Mouse (Mus musculus) liver, adult 2 months (tissue): ENCODE measurements at regions not wholly inside any gene's neighbourhood (a gene's known extent, or its start where the extent isn't known, plus 50 kb on each side); places are given as distances from the start of the nearest gene placed in this dataset.
A peak's percentile ranks its signal among the peaks of the same experiment; 100 is the strongest.

Experiments
- DNase-seq: peaks from one replicate; pipeline ENCODE4 v3.0.0-alpha.2; 2011; ENCODE audit warnings: low read depth, low spot score; ENCODE audit errors: extremely low read depth
- H3K27ac ChIP-seq: fragments of 200-500 bp; replicated peaks from 2 replicates; pipeline ENCODE4 v1.5.1; 2012; ENCODE audit warnings: low read depth, mild to moderate bottlenecking, control low read depth, inconsistent platforms, low read length; ENCODE audit not compliant: insufficient read depth
- H3K27me3 ChIP-seq: fragments of 200-500 bp; 2 replicates; pipeline ENCODE4 v1.6.1; 2012; ENCODE audit warnings: mild to moderate bottlenecking, moderate library complexity, low read length, inconsistent platforms; ENCODE audit not compliant: control insufficient read depth, insufficient read depth
- H3K36me3 ChIP-seq: fragments of 200-500 bp; 2 replicates; pipeline ENCODE4 v1.6.1; 2012; ENCODE audit warnings: low read length, inconsistent platforms; ENCODE audit not compliant: control insufficient read depth, insufficient read depth
- H3K4me1 ChIP-seq: fragments of 200-500 bp; 2 replicates; pipeline ENCODE4 v1.6.1; 2011; ENCODE audit warnings: low read length; ENCODE audit not compliant: control insufficient read depth, insufficient read depth
- H3K4me3 ChIP-seq: fragments of 200-500 bp; 2 replicates; pipeline ENCODE4 v1.5.1; 2011; ENCODE audit warnings: low read depth, mild to moderate bottlenecking, control low read depth, low read length, moderate library complexity; ENCODE audit not compliant: insufficient read depth
- H3K79me2 ChIP-seq: fragments of 200-500 bp; 2 replicates; pipeline ENCODE4 v1.6.1; 2012; ENCODE audit warnings: inconsistent platforms, mild to moderate bottlenecking, low read length, moderate library complexity; ENCODE audit not compliant: control insufficient read depth, insufficient read depth
- H3K9ac ChIP-seq: fragments of 200-500 bp; 2 replicates; pipeline ENCODE4 v1.6.1; 2012; ENCODE audit warnings: low read depth, mild to moderate bottlenecking, control low read depth, inconsistent platforms, low read length
- CTCF ChIP-seq: fragments of 200-500 bp; IDR thresholded peaks from 2 replicates; pipeline ENCODE4 v1.5.1; 2011; ENCODE audit warnings: low read depth, low read length, control low read depth
- POLR2A ChIP-seq: fragments of 200-500 bp; IDR thresholded peaks from 2 replicates; pipeline ENCODE4 v1.6.1; 2011; ENCODE audit warnings: low read length, control low read depth; ENCODE audit not compliant: insufficient read depth; ENCODE audit errors: extremely low read depth
- WGBS: fragments of 180-500 bp; shearing (Covaris S2); methylation state at CpG from one replicate; pipeline ENCODE4 v1.1.7; 2018; 5-methylcytosine and 5-hydroxymethylcytosine counted together

DNA sequence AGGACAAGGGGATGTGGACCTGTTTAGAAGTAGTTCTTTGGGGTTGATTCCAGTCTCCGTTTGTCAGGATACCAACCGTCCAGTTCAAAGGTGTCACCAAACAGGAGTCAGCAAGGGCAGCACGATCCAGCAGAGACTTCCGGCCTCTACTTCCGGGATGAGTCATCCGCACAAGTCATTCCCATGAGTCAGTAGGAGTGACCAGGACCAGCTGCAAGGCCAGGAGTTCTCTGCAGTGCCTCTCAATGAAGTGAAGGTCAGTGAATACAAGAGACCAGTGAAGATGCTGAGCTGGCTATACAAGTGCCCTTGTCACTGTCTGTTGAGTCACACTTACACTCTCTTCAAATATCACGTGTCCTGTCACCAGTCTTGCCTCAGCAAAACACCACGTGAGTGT is 272.8 kb upstream of the Cntnap4 start:
- Histone ChIP-seq H3K36me3 (no peaks in the 10 kb centered on the region), H3K79me2 (no peaks in the 10 kb centered on the region), H3K27ac (no peak overlapping the region), H3K4me3 (no peak overlapping the region), H3K4me1 (no peaks in the 10 kb centered on the region), H3K9ac (no peak overlapping the region), H3K27me3 (no peaks in the 10 kb centered on the region)
- 74% methylated on average over 8 of the region's 8 CpGs for WGBS
- no peak for TF ChIP-seq POLR2A
- no peak for DNase-seq

DNA sequence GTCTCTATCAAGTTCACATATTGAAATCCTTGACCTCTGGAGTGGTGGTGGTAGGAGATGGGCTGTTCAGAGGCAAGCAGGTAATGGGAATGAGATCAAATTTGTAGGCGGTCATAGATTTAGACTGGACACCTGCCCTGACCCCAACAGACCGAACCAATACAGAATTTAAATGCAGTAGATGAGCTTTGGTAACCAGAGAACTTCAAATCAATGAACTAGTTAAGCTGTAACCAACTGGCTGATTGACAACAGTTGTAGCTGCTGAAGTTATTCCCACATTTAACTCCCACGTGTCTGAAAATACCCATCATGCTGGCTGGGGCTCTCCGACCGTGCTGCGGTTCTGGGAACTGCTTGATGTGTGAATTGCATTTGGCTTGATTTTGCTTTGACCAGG is 268.5 kb upstream of the Gm6793 start:
- peak; percentile 62 for DNase-seq
- Histone ChIP-seq H3K4me1 (no peaks in the 10 kb centered on the region), H3K4me3 (no peak overlapping the region), H3K9ac (no peak overlapping the region), H3K79me2 (no peaks in the 10 kb centered on the region), H3K36me3 (no peaks in the 10 kb centered on the region), H3K27ac (no peak overlapping the region), H3K27me3 (no peaks in the 10 kb centered on the region)
- 35% methylated on average over 6 of the region's 6 CpGs for WGBS
- TF ChIP-seq CTCF (no peak), POLR2A (no peak)

DNA sequence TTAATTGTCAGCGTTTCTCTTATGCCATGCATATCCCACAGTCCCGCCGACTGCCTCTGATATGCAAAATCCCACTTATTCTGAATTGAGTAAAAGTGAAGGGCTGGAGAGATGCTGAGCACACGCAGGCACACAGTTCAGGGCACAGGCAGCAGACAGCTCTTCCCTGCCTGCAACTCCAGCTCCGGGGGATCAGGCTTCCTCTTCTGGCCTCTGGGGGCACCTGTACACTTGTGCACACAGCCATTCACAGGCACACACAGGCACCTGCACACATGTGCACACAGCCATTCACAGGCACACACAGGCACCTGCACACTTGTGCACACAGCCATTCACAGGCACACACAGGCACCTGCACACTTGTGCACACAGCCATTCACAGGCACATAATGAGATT is 254.8 kb upstream of the Gm6793 start:
- TF ChIP-seq CTCF, result no peak
- Histone ChIP-seq H3K4me3 (no peak overlapping the region), H3K79me2 (no peaks in the 10 kb centered on the region), H3K27ac (no peak overlapping the region), H3K9ac (no peak overlapping the region), H3K27me3 (no peaks in the 10 kb centered on the region), H3K36me3 (no peaks in the 10 kb centered on the region), H3K4me1 (no peaks in the 10 kb centered on the region)
- DNase-seq, result no peak
- 76% methylated on average over 5 of the region's 5 CpGs for whole genome bisulfite sequencing

DNA sequence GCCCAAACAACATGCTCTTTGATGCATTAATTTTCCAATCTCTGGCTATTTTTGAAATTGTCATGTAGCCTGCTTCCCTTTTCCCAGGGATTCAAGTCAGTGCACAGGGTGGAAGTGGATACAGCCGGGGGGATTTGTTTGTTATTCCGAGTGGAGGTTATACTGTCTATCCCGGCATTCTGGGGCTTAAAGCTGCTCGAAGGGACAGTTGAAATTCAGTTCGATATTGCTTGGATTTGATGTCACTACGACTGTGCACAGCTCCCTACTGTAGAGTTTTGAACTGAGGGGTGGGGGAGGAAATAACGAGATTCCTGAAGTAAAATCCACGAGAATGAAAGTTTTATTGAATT is 254.4 kb upstream of the Gm6793 start:
- WGBS, result 67% methylated on average over 8 of the region's 8 CpGs
- no peak overlapping the region for H3K9ac ChIP-seq

DNA sequence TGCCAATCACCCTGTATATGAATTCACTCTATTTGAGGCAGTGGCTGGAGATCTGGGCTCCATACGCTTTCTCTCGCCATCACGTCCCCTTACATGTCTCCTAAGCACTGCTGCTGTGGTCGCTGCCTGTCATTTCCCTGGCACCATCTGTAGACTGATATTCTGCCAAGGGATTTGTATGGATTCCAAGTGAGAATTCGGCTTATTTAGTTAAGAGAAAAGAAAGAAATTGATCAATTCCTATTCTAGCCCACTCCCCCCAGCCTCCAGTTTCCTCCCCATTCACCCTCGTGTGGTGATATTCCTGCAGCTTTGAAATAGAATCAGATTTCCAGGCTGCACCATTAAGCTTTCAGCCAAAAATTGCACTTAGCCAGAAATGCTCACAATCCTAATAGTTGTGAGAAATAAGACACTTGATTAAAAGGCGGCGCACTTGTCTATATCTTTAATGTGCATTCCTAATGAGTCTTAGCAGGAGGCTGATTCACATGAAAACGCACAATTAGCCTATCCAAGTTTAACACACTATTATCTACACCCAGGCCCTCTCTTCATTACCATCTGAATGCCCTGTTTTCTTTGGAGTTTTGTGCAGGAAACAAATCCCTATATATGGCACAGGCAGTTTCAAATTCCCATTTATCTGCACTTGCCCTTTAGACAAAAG is 253.8 kb upstream of the Gm6793 start:
- H3K4me3 ChIP-seq, result no peak overlapping the region
- H3K9ac ChIP-seq, result no peak overlapping the region
- TF ChIP-seq POLR2A (no peak), CTCF (no peak)
- no peaks in the 10 kb centered on the region for H3K79me2 ChIP-seq
- H3K27ac ChIP-seq, result no peak overlapping the region
- H3K4me1 ChIP-seq, result no peaks in the 10 kb centered on the region
- no peak for DNase-seq
- no peaks in the 10 kb centered on the region for H3K36me3 ChIP-seq
- WGBS, result 81% methylated on average over 9 of the region's 9 CpGs
- no peaks in the 10 kb centered on the region for H3K27me3 ChIP-seq

More for the DNA sequence above, 254.4 kb upstream of the Gm6793 start:
- Histone ChIP-seq H3K27ac (no peak overlapping the region), H3K36me3 (no peaks in the 10 kb centered on the region), H3K27me3 (no peaks in the 10 kb centered on the region), H3K4me3 (no peak overlapping the region), H3K79me2 (no peaks in the 10 kb centered on the region), H3K4me1 (no peaks in the 10 kb centered on the region)
- no peak for DNase-seq
- TF ChIP-seq POLR2A (no peak), CTCF (no peak)

DNA sequence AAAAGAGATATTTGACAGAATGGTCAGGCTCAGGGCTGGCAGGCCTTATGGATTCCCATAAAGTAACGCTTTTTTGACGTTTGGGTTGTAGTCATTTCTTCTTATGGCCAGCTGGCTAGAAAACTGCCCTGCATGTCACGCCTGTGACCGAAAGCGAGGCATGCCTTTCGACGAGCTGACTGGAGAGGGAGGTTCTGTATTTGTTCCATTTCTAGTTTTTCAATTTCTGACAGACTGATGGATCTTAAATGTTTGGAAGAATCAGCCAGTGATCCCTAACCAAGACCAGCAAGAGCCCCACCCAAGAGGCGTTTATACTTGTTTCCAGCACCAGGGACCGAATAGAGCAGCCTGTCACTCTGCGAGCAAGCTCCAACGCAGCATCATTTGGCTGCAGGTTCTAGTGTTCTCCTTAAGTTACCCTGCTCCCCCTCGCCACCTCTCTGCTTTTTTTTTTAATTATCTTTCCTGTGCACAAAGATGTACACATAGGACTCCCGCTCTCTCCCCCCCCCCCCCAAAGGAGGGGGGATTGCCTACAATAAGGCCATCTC is 243.2 kb upstream of the Gm6793 start:
- Histone ChIP-seq H3K79me2 (no peaks in the 10 kb centered on the region), H3K9ac (no peak overlapping the region), H3K27ac (no peak overlapping the region), H3K4me1 (no peaks in the 10 kb centered on the region), H3K36me3 (no peaks in the 10 kb centered on the region), H3K4me3 (no peak overlapping the region), H3K27me3 (no peaks in the 10 kb centered on the region)
- WGBS, result 60% methylated on average over 13 of the region's 13 CpGs
- no peak for DNase-seq
- TF ChIP-seq CTCF, result no peak
- no peak for TF ChIP-seq POLR2A
